Mouse (Mus musculus) adrenal gland, postnatal 36 days (tissue): ENCODE data around the gene Fam57a. TPM values are rescaled to one million over a fixed set of nuclear protein-coding genes. Genes with fewer than 3 reads are reported as not detected.
A peak's percentile ranks its signal among the peaks of the same experiment; 100 is the strongest.

Experiments used
- DNase-seq, 2 experiments: peaks; one replicate each; pipeline ENCODE4 v3.0.0; 2021; ENCODE audit warnings: mixed read lengths in 1 of 2
- total RNA-seq, 2 experiments: library from RNA; stranded (reverse); gene quantifications; 2 replicates each; pipeline ENCODE4 v1.2.3; 2021

The Fam57a gene
- total RNA-seq, 2 experiments from 2014 or later: 4.8 to 4.9 TPM

GRCm38 (mm10) chr11:76243811-76244546 is 64.5 kb downstream of the Fam57a start:
- no peak for DNase-seq

GRCm38 (mm10) chr11:76246439-76246838 is 67.0 kb downstream of the Fam57a start:
- no peak for DNase-seq

DNA sequence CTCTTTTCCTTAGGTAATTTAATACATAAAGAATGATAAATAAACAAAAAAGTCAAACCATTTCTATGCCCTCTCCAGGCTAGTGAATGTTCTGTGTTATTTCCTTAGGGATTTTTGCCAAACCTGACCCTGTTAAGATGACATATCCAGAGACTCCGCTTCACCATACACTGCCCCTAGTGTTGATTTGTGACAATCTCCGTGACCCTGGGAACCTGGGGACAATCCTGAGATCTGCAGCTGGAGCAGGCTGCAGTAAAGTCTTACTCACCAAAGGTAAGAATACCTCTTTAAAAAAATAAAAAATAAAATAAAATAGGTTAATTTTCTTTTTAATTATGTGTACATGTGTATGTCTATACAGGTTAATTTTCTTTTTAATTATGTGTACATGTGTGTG is 67.8 kb downstream of the Fam57a start:
- no peak for DNase-seq

GRCm38 (mm10) chr11:76252036-76252435 is 72.6 kb downstream of the Fam57a start:
- DNase-seq: no peak

DNA sequence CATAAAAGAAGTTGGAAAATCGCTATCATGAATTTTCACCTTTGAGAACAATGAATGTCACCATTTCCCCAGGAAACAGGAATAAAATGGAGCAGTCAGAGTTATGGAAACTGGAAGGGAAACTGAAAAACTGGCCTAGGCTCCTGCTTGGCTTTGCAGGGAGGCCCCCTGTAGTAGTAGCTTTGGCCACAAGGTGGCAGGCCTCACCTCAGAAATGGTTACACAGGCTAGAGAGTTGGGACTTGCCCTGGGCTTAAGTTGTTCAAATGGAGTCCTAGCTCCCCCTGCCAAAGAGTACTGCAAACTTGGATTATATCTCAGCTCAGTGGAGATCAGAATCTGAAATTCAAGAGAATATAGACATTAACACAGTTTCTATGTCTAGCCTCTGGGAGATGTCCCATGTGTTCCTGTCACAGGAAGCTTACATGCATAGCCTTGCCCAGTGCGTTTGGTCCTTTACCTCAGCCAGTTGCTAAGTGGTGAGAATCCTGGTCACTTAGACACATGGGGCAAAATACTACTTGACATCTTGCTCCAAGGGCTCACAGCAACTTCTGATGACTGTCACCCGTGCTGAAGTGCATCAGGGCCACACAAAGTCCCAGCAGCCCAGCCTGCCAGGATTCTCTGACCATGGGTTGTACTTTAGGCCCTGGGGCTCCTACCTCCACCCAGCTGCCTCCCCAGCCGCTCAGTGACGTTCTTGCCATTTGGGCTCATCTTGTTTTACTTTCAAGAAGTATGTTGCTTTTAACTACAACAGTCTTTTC is 73.9 kb downstream of the Fam57a start:
- peak; percentile 90 for DNase-seq

DNA sequence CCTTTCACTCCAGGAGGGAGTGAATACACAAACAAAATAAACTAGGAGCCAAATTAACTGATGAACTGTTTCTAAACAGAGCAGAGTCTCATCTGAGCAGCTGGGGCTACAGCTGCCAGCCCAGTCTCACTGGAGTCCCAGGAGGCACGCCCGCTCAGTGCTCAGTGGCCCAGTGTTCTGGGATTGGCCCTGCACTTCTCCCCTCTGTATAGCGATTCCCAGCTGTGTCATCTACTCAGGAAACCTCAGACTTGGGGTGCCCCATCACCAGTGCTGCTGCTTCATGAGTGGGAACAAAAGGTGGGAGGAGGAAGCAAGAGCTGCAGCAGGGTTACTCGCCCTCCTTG is 74.4 kb downstream of the Fam57a start:
- no peak for DNase-seq

DNA sequence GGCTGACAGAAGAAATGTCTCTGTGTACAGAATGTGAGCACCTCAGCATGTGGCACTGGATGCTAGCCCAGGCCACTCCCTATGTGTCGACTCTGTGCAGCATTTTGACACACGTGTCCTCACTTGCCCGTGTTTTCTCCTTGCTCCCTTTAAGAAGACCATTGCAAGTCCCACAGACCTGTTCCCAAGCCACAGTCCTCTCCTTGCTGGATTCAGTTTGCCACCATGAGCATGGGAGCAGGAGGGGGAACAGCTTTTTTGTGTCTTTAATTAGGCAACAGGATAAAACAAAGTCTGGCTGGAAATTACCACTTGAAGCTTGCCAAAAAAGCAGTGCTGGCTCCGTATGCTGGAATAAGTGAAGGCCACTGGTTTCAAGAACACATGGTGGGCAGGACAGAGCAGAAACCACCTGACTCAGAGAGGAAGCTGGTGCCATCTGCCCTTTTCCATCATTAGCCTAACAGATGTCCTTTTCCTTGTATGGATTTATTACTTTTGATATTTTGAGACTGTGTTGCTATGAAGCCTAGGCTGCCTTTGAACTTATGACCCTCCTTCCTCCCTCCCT is 76.0 kb downstream of the Fam57a start:
- peak in 1 of 2 experiments; percentile 52 for DNase-seq

DNA sequence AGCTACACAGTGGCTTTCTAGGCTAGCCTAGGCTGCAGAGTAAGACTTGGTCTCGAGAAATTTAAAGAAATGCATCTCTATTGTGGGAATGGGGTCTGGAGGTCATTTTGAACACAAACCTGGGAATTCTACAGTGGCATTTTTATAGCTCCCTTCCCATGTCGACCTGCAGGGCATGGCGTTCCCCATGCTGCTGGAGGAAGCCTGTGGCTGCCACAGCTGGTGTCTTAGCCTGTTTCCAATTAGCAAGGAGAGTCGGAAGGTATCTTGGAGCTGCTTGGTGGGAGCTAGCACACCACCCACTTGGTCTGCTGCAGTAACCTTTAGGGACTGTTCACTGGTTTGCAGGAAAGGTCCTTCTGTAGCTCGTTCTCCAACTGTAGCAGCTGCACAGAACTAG is 76.7 kb downstream of the Fam57a start:
- no peak for DNase-seq

GRCm38 (mm10) chr11:76257386-76257785 is 77.9 kb downstream of the Fam57a start:
- DNase-seq: no peak

- no peak for DNase-seq
Observed at GRCm38 (mm10) chr11:76258511-76258910, 79.0 kb downstream of the Fam57a start.

GRCm38 (mm10) chr11:76260208-76261050 is 81.0 kb downstream of the Fam57a start:
- no peak for DNase-seq

DNA sequence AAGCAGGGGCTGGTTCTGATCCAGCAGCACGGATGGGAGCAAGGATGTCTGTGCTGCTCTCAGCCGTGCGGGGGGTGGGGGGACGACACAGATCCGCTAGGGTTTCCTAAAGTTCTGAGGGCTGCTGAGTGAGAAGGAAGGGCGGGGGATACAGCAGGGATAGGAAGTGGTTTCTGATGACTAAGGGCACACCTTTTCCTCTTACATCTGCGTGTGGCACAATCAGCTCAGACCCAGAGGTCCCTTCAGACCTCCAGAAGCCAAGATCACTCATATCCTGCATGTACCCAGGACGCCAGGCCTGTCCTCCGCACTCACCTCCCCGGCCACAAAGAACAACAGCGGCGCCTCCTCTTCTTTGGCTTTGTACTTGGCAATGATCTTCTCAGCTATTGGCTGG is 81.8 kb downstream of the Fam57a start:
- no peak for DNase-seq

GRCm38 (mm10) chr11:76262611-76263351 is 83.3 kb downstream of the Fam57a start:
- DNase-seq: no peak

Other genes with a start within 250 kb of the Fam57a start
- 10 to 100 TPM; 14.5 to 14.8 TPM for gene Rph3al, start 241.2 kb upstream of the Fam57a start, total RNA-seq
- not detected for gene 1700016K19Rik, start 179.8 kb upstream of the Fam57a start, total RNA-seq
- gene Rflnb, start 151.9 kb upstream of the Fam57a start, total RNA-seq: 10 to 100 TPM; 19.6 to 28.8 TPM
- gene Vps53, start within 50 bp of the Fam57a start, total RNA-seq: 10 to 100 TPM; 49.2 to 54.2 TPM
- gene Dbil5, start 37.9 kb downstream of the Fam57a start, total RNA-seq: not detected
- 1 to 10 TPM; 8.0 to 8.9 TPM for gene Gemin4, start 38.0 kb downstream of the Fam57a start, total RNA-seq
- gene Mrm3, start 64.0 kb downstream of the Fam57a start, total RNA-seq: 10 to 100 TPM; 18.8 to 21.4 TPM
- gene Glod4, start 64.1 kb downstream of the Fam57a start, total RNA-seq: 10 to 100 TPM; 85.0 to 87.2 TPM
- 10 to 100 TPM; 28.3 to 29.7 TPM for gene Nxn, start 219.5 kb downstream of the Fam57a start, total RNA-seq
- 10 to 100 TPM; 45.9 to 48.6 TPM for gene Timm22, start 227.3 kb downstream of the Fam57a start, total RNA-seq